Mouse (Mus musculus) erythroblast, embryonic 14.5 days (primary cell): ENCODE measurements around the gene Tpgs1. TPM values are rescaled to one million over a fixed set of nuclear protein-coding genes. Genes with fewer than 3 reads are reported as not detected.
"Not testable (repeated sequence)": the region's sequence is repeated elsewhere in the genome, so short reads cannot be mapped to it uniquely, and the experiment has no call there.

Source experiments
- H3K27me3 ChIP-seq: 2 replicates; pipeline ENCODE4 v1.6.1; 2012; ENCODE audit warnings: inconsistent platforms; ENCODE audit not compliant: control insufficient read depth
- H3K36me3 ChIP-seq: 2 replicates; pipeline ENCODE4 v1.6.1; 2012; ENCODE audit warnings: mild to moderate bottlenecking, inconsistent platforms; ENCODE audit not compliant: control insufficient read depth
- H3K4me1 ChIP-seq: 2 replicates; pipeline ENCODE4 v1.6.1; 2012; ENCODE audit warnings: inconsistent platforms; ENCODE audit not compliant: control insufficient read depth
- H3K4me3 ChIP-seq: replicated peaks from 2 replicates; pipeline ENCODE3; 2012; ENCODE audit warnings: moderate library complexity, mild to moderate bottlenecking, inconsistent platforms
- H3K9me3 ChIP-seq: 2 replicates; pipeline ENCODE4 v1.6.1; 2012; ENCODE audit warnings: low read length, inconsistent platforms, mixed read lengths; ENCODE audit not compliant: control insufficient read depth
- GATA1 ChIP-seq: IDR thresholded peaks from 2 replicates; pipeline ENCODE4 v1.6.1; 2012; ENCODE audit warnings: low read length, inconsistent platforms, mixed read lengths
- TAL1 ChIP-seq: IDR thresholded peaks from 3 replicates; pipeline ENCODE4 v1.6.1; 2012; ENCODE audit warnings: low read length, inconsistent platforms, mixed read lengths
- polyA plus RNA-seq: library from polyadenylated mRNA; stranded (reverse); fragments of >175 nt; gene quantifications from 2 replicates; pipeline ENCODE4 v1.2.3, GENCODE M21; 2012

Gene Tpgs1
- polyA plus RNA-seq, 1 experiment: 15.5 TPM

DNA sequence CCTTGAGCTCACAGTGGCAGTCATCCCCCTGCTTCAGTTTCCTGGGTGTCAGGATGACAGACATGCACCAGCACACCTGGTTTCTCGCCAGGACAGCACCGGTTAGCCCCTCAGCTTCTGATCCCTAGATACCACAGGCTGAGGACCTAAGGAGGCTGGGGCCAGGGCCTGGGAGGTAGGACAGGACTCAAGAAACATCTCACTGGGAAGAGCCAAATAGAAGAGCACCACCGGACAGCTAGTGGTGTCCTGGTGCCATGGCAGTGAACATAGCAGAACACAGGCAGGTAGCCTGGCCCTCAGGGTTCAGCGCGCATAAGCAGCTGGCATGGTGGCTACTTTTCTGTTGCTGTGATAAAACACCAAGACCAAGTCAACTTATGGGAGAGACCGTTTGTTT lies 29.3 kb downstream of the Tpgs1 start:
- Histone ChIP-seq H3K9me3 (no peaks in the 10 kb centered on the region), H3K4me3 (no peak overlapping the region), H3K36me3 (no peaks in the 10 kb centered on the region), H3K27me3 (peaks cover 12% of the 10 kb centered on the region), H3K4me1 (peaks cover 12% of the 10 kb centered on the region)
- TF ChIP-seq TAL1: no peak

DNA sequence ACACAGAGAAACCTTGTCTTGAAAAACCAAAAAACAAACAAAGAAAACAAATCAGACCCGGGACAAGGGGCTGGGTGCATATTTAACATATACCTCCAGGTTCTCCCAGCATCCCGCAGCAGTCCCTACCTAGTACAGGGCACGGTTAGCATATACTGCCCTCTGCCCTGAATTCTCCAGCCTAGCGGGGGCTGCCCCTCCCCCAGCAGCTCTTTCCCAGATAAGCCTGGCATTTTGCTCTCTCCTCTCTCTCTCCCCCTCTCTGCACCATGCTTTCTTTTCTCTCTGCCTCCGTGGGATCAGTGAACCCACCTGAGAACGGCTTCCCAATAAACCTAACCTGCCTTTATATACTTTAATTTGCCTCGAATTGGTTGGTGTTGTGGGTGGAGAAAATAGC lies 31.5 kb downstream of the Tpgs1 start:
- H3K36me3 ChIP-seq: peaks cover 9% of the 10 kb centered on the region
- H3K4me3 ChIP-seq: no peak overlapping the region
- peaks cover 17% of the 10 kb centered on the region for H3K4me1 ChIP-seq
- H3K27me3 ChIP-seq: peaks cover 12% of the 10 kb centered on the region
- TF ChIP-seq GATA1 (no peak), TAL1 (no peak)
- H3K9me3 ChIP-seq: no peaks in the 10 kb centered on the region

DNA sequence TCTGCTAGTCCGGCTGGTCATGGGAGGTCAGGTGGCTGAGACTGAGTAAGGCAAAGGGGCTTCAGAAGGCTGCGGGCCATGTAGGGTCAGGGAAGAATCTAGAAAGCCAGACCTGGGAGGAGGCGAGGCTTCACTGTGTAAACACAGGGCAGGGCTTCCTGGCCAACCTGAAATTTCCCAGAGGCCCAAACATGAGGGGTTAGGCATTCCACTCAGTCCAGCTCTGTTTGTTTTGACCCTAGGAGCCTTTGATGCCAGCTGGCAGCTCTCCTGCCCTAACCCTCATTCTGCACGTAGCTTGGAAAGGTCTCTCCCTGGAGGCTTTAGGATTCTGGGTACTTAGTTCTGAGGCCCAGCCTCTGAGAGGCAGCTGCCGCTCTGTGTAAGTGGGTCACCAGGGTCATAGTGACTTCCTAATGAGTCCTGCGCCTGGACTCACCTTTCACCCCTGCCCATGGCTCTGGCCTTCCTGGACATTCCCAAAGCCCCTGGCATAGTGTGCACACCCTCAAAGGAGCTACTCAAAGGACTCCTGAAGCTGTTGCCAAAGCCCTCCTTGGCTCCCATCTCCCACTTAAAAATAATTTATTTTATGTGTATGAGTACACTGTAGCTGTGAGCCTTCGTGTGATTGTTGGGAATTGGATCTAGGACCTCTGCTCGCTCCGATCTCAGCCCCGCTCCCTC lies 32.4 kb downstream of the Tpgs1 start:
- H3K4me1 ChIP-seq: peaks cover 26% of the 10 kb centered on the region
- TF ChIP-seq GATA1 (no peak), TAL1 (no peak)
- H3K4me3 ChIP-seq: no peak overlapping the region
- peaks cover 18% of the 10 kb centered on the region for H3K36me3 ChIP-seq
- H3K9me3 ChIP-seq: no peaks in the 10 kb centered on the region
- H3K27me3 ChIP-seq: peaks cover 8% of the 10 kb centered on the region

DNA sequence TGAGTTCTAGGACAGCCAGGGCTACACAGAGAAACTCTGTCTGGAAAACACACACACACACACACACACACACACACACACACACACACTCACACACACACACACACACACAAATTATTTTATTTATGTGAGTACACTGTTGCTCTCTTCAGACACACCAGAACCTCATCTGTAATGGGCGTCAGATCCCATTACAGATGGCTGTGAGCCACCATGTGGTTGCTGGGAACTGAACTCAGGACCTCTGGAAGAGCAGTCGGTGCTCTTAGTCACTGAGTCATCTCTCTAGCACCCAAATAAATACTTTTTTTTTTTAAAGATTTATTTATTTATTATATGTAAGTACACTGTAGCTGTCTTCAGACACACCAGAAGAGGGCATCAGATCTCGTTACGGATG lies 33.8 kb downstream of the Tpgs1 start:
- H3K4me3 ChIP-seq, H3K9me3 ChIP-seq, H3K27me3 ChIP-seq: not testable (repeated sequence)
- H3K36me3 ChIP-seq: peaks cover 32% of the 10 kb centered on the region
- H3K4me1 ChIP-seq: peaks cover 40% of the 10 kb centered on the region

DNA sequence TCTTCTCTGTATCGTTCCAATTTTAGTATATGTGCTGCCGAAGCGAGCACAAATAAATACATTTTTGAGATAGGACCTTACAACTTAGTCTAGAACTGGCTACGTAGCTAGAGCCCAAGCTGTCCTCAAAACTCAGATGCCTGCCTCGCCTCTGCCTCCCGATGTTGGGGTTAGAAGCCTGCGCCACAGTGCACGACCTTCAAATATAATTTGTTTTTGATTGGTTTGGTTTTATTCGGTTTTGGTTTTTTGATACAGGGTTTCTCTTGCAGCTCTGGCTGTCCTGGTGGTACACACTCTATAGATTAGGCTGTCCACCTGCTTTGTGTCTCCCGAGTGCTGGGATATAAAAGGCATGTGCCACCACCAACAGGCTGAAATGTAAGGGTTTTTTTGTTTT lies 34.4 kb downstream of the Tpgs1 start:
- peak overlapping the region; percentile 81 for H3K4me3 ChIP-seq
- peaks cover 45% of the 10 kb centered on the region for H3K4me1 ChIP-seq
- H3K27me3 ChIP-seq: 0 out of 2 replicates have a peak, but pooled peaks cover 3% of the 10 kb centered on the region
- no peaks in the 10 kb centered on the region for H3K9me3 ChIP-seq
- TF ChIP-seq TAL1 (no peak), GATA1 (no peak)
- peaks cover 38% of the 10 kb centered on the region for H3K36me3 ChIP-seq

DNA sequence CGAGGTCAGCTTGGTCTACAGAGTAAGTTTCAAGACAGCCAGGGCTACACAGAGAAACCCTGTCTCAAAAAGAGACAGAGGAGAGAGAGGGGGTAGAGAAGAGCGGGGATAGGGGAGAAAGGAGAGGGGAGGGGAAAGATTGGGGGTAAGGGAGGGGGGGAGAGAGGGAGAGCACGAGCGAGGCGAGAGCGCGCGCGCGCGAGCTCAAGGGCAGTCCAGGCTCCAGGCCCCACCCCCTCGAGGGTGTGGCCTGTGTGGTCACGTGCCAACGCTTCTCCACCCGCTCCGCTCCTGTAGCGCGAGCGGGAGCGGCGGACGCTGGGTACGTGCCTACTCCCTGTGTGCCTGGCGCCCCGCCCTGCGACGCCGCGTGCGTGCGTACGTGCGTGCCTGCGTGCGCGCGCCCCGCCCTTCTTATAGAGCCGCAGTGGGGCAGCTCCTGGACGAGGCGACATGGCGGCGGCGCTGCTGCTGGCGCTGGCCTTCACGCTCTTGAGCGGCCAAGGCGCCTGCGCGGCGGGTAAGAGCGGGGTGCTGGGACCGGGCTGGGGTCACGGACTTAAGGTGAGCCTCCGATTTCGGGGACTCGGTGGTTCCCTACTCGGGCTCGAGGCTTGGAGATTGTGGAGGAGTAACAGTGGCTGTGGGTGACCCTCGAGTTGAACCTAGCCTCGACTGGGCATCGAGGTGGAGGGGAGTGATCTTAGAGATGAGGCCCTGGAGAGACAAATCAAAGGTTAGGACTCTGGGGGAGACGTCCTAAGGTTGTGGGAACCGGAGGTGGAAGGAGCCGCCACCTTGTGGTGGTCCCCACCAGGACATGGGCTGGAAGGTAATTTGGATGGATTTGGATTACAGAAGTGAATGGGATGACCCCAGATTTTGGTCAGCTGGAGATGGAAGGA lies 35.1 kb downstream of the Tpgs1 start, which contains the start of gene Bsg:
TSS of gene Bsg (plus strand) at position 427 of the 905 bp plus-strand sequence.
- Histone ChIP-seq H3K4me1 (peaks cover 53% of the 10 kb centered on the region), H3K4me3 (peak within 1 kb of the TSS; percentile 81), H3K36me3 (peaks cover 46% of the 10 kb centered on the region), H3K27me3 (no peaks in the 10 kb centered on the region), H3K9me3 (no peaks in the 10 kb centered on the region)
- TF ChIP-seq TAL1 (no peak), GATA1 (no peak)

DNA sequence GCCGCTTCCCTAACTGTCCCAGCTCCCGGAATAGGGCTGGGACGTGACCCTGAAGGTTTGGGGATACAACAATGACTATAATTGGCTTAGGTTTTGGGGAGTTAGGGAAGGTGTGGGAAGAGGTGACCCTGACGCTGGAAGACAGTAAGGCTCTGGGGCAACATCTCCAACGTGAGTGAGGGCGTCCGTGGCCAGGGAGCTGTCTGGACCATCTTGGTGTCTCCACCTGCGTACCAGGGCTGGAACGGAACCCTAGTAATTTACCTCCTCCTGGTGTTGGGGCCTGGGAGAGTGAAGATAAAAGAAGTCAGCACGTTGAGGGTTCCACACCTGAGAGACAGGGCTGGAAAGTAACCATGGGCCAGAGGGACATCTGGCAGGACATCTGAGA lies 35.8 kb downstream of the Tpgs1 start:
- Histone ChIP-seq H3K27me3 (no peaks in the 10 kb centered on the region; the same call in 1 of the 2 replicates), H3K9me3 (no peaks in the 10 kb centered on the region), H3K4me3 (peak overlapping the region; percentile 81), H3K4me1 (peaks cover 60% of the 10 kb centered on the region), H3K36me3 (peaks cover 52% of the 10 kb centered on the region)
- TF ChIP-seq GATA1: no peak
- no peak; the same call in 2 of the 3 replicates for TF ChIP-seq TAL1

DNA sequence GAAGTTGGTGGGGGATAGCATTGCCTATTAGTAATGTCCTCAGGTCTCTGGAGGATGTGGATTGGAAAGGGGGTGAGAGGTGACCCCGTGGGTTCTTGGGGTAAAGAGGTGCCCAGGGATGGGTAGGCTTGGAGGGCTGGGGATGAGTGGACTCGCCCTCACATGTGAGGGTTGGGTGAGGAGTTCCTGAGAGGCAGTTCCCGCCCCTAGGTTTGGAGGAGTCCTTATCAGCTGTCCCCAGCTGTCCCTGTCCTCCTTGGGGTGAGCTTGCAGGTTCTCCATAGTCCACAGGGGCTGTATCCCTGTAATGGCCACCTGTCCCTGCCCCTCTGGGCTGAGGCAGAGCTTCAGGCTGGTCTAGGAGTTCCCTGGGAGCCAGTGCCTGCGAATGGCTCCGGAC lies 36.8 kb downstream of the Tpgs1 start:
- peak overlapping the region; percentile 81 for H3K4me3 ChIP-seq
- peaks cover 68% of the 10 kb centered on the region for H3K4me1 ChIP-seq

DNA sequence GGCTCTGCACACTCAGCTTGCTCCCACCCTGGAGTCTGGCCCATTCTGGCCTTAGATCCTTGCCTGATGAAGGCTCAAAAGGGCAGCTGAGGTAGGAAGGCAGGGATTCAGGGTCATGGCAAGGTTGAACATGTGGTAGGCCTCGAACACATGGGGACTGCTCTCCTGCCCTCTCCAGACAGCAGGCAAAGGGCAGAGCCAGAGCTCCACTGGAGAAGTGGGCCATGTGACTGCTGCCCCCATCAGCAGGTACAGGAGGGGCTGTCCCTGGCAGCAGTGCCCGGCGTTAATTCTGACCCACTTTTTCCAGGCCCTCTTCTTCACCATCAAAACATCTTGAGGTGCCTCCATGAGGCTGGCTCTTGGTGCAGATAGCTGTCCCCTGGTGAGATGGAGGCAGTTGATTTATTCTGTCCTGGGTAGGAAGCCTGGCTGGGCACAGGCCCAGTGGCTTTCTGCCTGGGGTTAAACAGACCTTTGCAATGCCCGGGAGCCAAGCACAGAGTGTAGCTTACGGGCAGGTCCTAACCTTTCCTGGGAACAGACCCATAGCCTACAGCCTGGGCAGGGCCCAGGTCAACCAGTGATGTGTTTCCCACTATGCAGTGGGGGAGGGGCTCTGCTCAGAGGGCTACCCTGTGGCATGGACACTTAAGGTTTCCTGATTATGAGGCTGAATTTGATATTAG lies 37.4 kb downstream of the Tpgs1 start:
- TF ChIP-seq GATA1: no peak
- no peak for TF ChIP-seq TAL1
- H3K4me1 ChIP-seq: peaks cover 70% of the 10 kb centered on the region
- H3K27me3 ChIP-seq: no peaks in the 10 kb centered on the region; the same call in 1 of the 2 replicates
- H3K9me3 ChIP-seq: no peaks in the 10 kb centered on the region
- peaks cover 68% of the 10 kb centered on the region for H3K36me3 ChIP-seq
- peak overlapping the region; percentile 81 for H3K4me3 ChIP-seq

More for the DNA sequence above, 36.8 kb downstream of the Tpgs1 start:
- Histone ChIP-seq H3K36me3 (peaks cover 62% of the 10 kb centered on the region), H3K9me3 (no peaks in the 10 kb centered on the region), H3K27me3 (no peaks in the 10 kb centered on the region; the same call in 1 of the 2 replicates)
- peak; percentile 99 for TF ChIP-seq TAL1
- peak; percentile 88 for TF ChIP-seq GATA1
